Mouse (Mus musculus): ENCODE data around the gene Chmp3. TPM values are rescaled to one million over a fixed set of nuclear protein-coding genes. Genes with fewer than 3 reads are reported as not detected.

Gene Chmp3
- total and polyA plus RNA-seq, 3 experiments, result 27.8 to 68.1 (median 44.7) TPM

- Histone ChIP-seq H3K36me3 (replicated peaks in 1 of 2; ENCODE audit: control insufficient read depth in 1 of 2, insufficient read depth in 1 of 2, low read length in 1 of 2) (peaks cover 35 to 67% of the 10 kb centered on the region in 2 experiments), H3K4me1 (ENCODE audit: control insufficient read depth in 1 of 2, insufficient read depth in 2 of 2) (peaks cover 2 to 5% of the 10 kb centered on the region in 2 experiments; a peak in 1 of 4 replicates), H3K4me2 (ENCODE audit: insufficient read depth, low read depth, poor library complexity, severe bottlenecking) (no peak overlapping the region), H3K4me3 (replicated peaks in 1 of 3; ENCODE audit: low read depth in 2 of 3, low read length in 2 of 3, poor library complexity in 1 of 3) (no peak overlapping the region), H3K79me2 (replicated peaks; ENCODE audit: control insufficient read depth, extremely low read depth, insufficient read depth, poor library complexity, severe bottlenecking) (no peaks in the 10 kb centered on the region), H3K27ac (ENCODE audit: insufficient read depth, low read depth) (no peak overlapping the region), H3K27me3 (replicated peaks) (no peaks in the 10 kb centered on the region), H3K9me3 (replicated peaks; ENCODE audit: low read length) (no peaks in the 10 kb centered on the region), H3K9ac (ENCODE audit: insufficient read depth, low read depth) (no peak overlapping the region)
- no peak for DNase-seq (ENCODE audit: extremely low read depth)
- TF ChIP-seq MXI1 (IDR thresholded peaks at IDR 0.05; ENCODE audit: low read depth, low read length), result no peak
- TF ChIP-seq CTCF (conservative IDR thresholded peaks at IDR 0.05 in 1 of 2, IDR thresholded peaks at IDR 0.05 in 1 of 2; ENCODE audit: low read depth in 2 of 2, low read length in 2 of 2), result no peak
- TF ChIP-seq ETS1 (conservative IDR thresholded peaks at IDR 0.05; ENCODE audit: low read depth, low read length), result no peak
- TF ChIP-seq MAZ (IDR thresholded peaks at IDR 0.05; ENCODE audit: low read depth, low read length), result no peak
- TF ChIP-seq SIN3A (IDR thresholded peaks at IDR 0.05; ENCODE audit: low read length), result no peak
- no peak for TF ChIP-seq GABPA (IDR thresholded peaks at IDR 0.05; ENCODE audit: insufficient replicate concordance, low read depth, low read length)
- TF ChIP-seq USF1 (IDR thresholded peaks at IDR 0.05; ENCODE audit: low read depth, low read length), result no peak
- TF ChIP-seq TCF12 (IDR thresholded peaks at IDR 0.05; ENCODE audit: low read depth, low read length), result no peak
- no peak for TF ChIP-seq JUN (IDR thresholded peaks at IDR 0.05; ENCODE audit: insufficient read depth, low read depth, low read length)
- no peak for TF ChIP-seq RCOR1 (conservative IDR thresholded peaks at IDR 0.05; ENCODE audit: low read depth, low read length)
- TF ChIP-seq USF2 (conservative IDR thresholded peaks at IDR 0.05; ENCODE audit: low read depth, low read length), result no peak
- TF ChIP-seq ZKSCAN1 (IDR thresholded peaks at IDR 0.05; ENCODE audit: borderline replicate concordance, low read depth, low read length), result no peak
- no peak for TF ChIP-seq PAX5 (IDR thresholded peaks at IDR 0.05; ENCODE audit: low read length)
- TF ChIP-seq NRF1 (IDR thresholded peaks at IDR 0.05; ENCODE audit: low read depth, low read length), result no peak
- TF ChIP-seq ZC3H11A (IDR thresholded peaks at IDR 0.05; ENCODE audit: low read depth, low read length), result no peak
- no peak for TF ChIP-seq MAFK (IDR thresholded peaks at IDR 0.05; ENCODE audit: insufficient replicate concordance, low read length)
- TF ChIP-seq POLR2AphosphoS2 (IDR thresholded peaks at IDR 0.05; ENCODE audit: low read depth, low read length), result no peak
- TF ChIP-seq POLR2A (IDR thresholded peaks at IDR 0.05; ENCODE audit: low read depth, low read length), result no peak
- no peak for TF ChIP-seq TBP (conservative IDR thresholded peaks at IDR 0.05; ENCODE audit: low read depth, low read length)
- TF ChIP-seq MEF2A (IDR thresholded peaks at IDR 0.05; ENCODE audit: borderline replicate concordance, low read depth, low read length), result no peak
- in situ Hi-C loops (cut with MboI; ENCODE audit: low pct_ligation_motif_present, low pct_unique_long_range_greater_than_20kb, low sequenced_read_pairs) (no loop called here), dilution Hi-C loops (cut with MboI; ENCODE audit: extremely low pct_ligation_motif_present, extremely low pct_unique_long_range_greater_than_20kb, low sequenced_read_pairs) (no loop called here)
These were observed 64.2 kb downstream of the Chmp3 start for GRCm38 (mm10) chr6:71607756-71608155.

GRCm38 (mm10) chr6:71608994-71609393 is 65.4 kb downstream of the Chmp3 start:
- dilution Hi-C loops (cut with MboI; ENCODE audit: extremely low pct_ligation_motif_present, extremely low pct_unique_long_range_greater_than_20kb, low sequenced_read_pairs) (no loop called here), in situ Hi-C loops (cut with MboI; ENCODE audit: low pct_ligation_motif_present, low pct_unique_long_range_greater_than_20kb, low sequenced_read_pairs) (no loop called here)
- no peak overlapping the region for H3K4me2 ChIP-seq (ENCODE audit: insufficient read depth, low read depth, poor library complexity, severe bottlenecking)
- no peak overlapping the region for H3K4me3 ChIP-seq (replicated peaks in 1 of 3; ENCODE audit: low read depth in 2 of 3, low read length in 2 of 3, poor library complexity in 1 of 3)
- H3K27me3 ChIP-seq (replicated peaks), result no peaks in the 10 kb centered on the region
- no peak overlapping the region for H3K9ac ChIP-seq (ENCODE audit: insufficient read depth, low read depth)
- H3K27ac ChIP-seq (ENCODE audit: insufficient read depth, low read depth), result no peak overlapping the region
- TF ChIP-seq E2F4 (IDR thresholded peaks at IDR 0.05; ENCODE audit: insufficient replicate concordance, low read depth, low read length), result no peak
- no peak for TF ChIP-seq GABPA (IDR thresholded peaks at IDR 0.05; ENCODE audit: insufficient replicate concordance, low read depth, low read length)
- no peak for TF ChIP-seq UBTF (IDR thresholded peaks at IDR 0.05; ENCODE audit: low read depth, low read length)
- TF ChIP-seq USF1 (IDR thresholded peaks at IDR 0.05; ENCODE audit: low read depth, low read length), result no peak
- no peak for TF ChIP-seq NELFE (IDR thresholded peaks at IDR 0.05; ENCODE audit: low read depth, low read length)
- no peak for TF ChIP-seq ZC3H11A (IDR thresholded peaks at IDR 0.05; ENCODE audit: low read depth, low read length)
- no peak for TF ChIP-seq RAD21 (IDR thresholded peaks at IDR 0.05; ENCODE audit: low read depth, low read length)
- no peak for TF ChIP-seq MAX (IDR thresholded peaks at IDR 0.05; ENCODE audit: low read length)
- TF ChIP-seq MAZ (IDR thresholded peaks at IDR 0.05; ENCODE audit: low read depth, low read length), result no peak
- no peak for TF ChIP-seq JUND (conservative IDR thresholded peaks at IDR 0.05; ENCODE audit: low read depth, low read length)
- TF ChIP-seq ETS1 (conservative IDR thresholded peaks at IDR 0.05; ENCODE audit: low read depth, low read length), result no peak
- TF ChIP-seq CHD2 (IDR thresholded peaks at IDR 0.05; ENCODE audit: low read length), result no peak
- no peak for TF ChIP-seq SIN3A (IDR thresholded peaks at IDR 0.05; ENCODE audit: low read length)
- TF ChIP-seq TCF12 (IDR thresholded peaks at IDR 0.05; ENCODE audit: low read depth, low read length), result no peak
- TF ChIP-seq POLR2A (IDR thresholded peaks at IDR 0.05; ENCODE audit: low read depth, low read length), result no peak
- no peak for TF ChIP-seq JUN (IDR thresholded peaks at IDR 0.05; ENCODE audit: insufficient read depth, low read depth, low read length)
- no peak for TF ChIP-seq ZMIZ1 (IDR thresholded peaks at IDR 0.05; ENCODE audit: low read depth, low read length)
- no peak for TF ChIP-seq EP300 (IDR thresholded peaks at IDR 0.05; ENCODE audit: low read length)
- no peak for TF ChIP-seq NRF1 (IDR thresholded peaks at IDR 0.05; ENCODE audit: low read depth, low read length)
- no peak for TF ChIP-seq TBP (conservative IDR thresholded peaks at IDR 0.05; ENCODE audit: low read depth, low read length)
- peaks cover 35 to 65% of the 10 kb centered on the region in 2 experiments for H3K36me3 ChIP-seq (replicated peaks in 1 of 2; ENCODE audit: control insufficient read depth in 1 of 2, insufficient read depth in 1 of 2, low read length in 1 of 2)
- H3K79me2 ChIP-seq (replicated peaks; ENCODE audit: control insufficient read depth, extremely low read depth, insufficient read depth, poor library complexity, severe bottlenecking), result no peaks in the 10 kb centered on the region
- H3K4me1 ChIP-seq (ENCODE audit: control insufficient read depth in 1 of 2, insufficient read depth in 2 of 2), result peaks cover 2 to 5% of the 10 kb centered on the region in 2 experiments; a peak in 1 of 4 replicates
- DNase-seq (ENCODE audit: extremely low read depth), result no peak
- no peaks in the 10 kb centered on the region for H3K9me3 ChIP-seq (replicated peaks; ENCODE audit: low read length)

All from CH12.LX (cell line).